Mouse (Mus musculus): Measurements from ENCODE around the gene Rorb.

DNA sequence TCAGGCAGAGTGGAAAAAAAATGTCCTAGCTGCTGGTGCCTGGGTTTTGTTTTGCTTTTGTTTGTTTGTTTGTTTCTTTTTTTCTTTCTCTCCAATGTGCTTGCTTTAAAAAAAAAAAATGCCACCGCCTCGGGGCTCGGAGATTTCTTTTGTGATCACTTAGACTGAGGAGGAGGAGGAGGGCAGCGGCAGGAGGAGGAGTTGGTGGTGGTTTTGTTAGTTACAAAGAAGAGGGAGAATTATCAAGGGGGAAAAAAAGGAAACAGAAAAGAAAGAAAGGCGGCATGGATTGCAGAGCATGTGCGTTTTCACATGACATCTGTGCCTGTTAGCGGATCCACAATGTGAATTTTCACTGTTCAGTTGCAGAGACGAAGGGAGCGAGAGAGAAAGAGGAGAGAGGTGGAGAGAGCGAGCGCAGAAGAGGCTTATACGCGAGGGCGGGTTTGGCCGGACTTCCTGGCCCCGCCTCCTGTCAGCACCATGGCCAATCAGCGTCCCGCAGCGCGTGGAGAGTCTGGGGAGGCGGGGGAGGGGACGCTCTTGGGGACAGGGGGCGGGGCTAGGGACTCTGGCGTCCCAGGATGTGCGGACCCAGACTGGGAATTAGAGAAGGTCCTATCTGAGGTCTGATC is at the start of gene Rorb:
- no peak for TF ChIP-seq CTCF (IDR thresholded peaks at IDR 0.05; ENCODE audit: extremely low read depth, insufficient read depth, low read length)
- TF ChIP-seq POLR2A (IDR thresholded peaks at IDR 0.05; ENCODE audit: extremely low read depth, insufficient read depth, low read length): peak; percentile 96
